Mouse (Mus musculus) natural killer cell, adult 2 months (primary cell): ENCODE data around the gene Dnajb14.
"Not testable (repeated sequence)": the region's sequence is repeated elsewhere in the genome, so short reads cannot be mapped to it uniquely, and the experiment has no call there.

Experiments
- DNase-seq, 2 experiments: peaks; one replicate each; pipeline ENCODE4 v3.0.0; 2022; ENCODE audit warnings: low spot score in 2 of 2

Gene Dnajb14

DNA sequence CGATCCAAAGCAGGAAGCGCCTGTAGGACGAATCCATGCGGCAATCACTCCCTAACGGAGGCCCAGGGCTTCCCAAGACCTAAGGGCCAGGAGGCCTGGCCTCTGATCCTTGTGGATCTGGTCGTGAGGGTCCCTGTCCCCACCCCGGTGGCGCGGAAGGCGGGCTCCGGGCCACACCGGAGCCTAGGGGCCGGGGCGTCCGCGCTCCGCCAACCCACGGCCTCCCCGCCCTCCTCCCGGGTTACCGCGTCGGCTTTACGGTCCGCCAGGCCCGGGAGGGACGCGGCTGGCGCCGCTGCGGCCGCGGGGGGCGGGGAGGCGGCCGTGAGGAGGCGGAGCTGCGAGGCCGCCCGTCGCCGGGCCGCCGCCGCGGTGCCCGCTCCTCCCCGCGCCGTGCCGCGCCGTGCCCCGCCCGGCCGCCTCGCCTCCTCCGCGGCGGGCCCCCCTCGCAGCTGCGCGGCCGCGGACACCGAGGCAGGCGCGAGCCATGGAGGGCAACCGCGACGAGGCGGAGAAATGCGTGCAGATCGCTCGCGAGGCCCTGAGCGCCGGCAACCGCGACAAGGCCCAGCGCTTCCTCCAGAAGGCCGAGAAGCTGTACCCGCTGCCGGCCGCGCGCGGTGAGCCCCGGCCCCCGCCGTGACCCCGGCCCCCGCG lies at the start of gene Dnajb14:
Gene Dnajb14 (plus strand): TSS at position 239 of the 657 bp plus-strand sequence.
- DNase-seq: peak; percentile 37 to 42

DNA sequence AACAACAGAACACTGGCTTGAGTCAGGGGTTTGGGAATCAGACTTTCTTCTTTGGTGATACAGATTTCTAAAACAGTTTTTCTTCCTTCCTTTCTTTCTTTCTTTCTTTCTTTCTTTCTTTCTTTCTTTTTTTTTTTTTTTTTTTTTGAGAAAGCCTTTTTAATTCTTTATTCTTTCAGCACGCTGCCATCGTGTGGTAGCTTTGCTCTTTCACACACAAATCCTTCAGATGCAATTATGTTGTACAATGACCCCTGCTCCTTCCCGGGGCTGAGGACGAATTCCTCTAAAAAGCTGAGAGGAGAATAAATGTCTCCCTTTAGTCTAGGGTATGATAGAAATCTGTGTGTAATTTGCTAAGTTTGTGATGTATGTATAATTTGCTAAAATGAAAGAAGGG lies 48.8 kb upstream of the Dnajb14 start:
- no peak for DNase-seq

DNA sequence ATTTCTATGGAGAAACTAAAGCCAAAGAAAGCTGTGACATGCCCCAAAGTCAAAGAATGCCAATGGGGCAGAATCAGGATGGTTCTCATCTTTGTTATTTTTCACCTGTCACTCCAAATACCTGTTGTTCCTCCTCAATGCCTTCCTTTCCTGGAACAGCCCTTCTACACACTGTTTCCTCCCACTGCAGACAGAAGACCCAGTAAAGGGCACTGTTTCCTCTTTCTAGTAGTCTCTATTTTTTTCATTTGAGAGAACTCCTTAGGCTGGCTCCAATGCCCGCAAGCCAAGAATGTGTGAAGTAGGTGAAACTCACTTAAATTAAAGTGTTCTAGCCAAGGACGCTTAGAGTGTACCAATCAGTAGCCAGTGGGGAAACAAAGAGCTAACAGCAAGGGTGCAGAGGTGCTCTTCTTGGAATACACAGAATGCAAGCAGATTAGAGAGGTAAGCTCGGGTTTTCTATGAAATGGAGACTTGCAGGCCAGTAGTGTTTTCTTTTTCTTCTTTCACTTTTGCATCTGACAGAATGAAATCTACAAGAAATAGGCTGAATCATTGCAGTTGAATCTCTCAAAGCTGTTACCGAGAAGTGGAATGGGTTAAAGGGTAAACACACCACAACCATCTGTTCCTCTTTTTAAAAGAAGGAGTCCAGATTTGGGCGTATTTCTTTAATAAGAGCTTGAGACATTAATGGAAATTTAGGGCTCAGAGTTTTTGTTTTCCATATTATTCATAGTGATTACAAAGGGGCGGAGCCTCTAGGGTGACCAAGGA lies 46.6 kb upstream of the Dnajb14 start:
- no peak for DNase-seq

DNA sequence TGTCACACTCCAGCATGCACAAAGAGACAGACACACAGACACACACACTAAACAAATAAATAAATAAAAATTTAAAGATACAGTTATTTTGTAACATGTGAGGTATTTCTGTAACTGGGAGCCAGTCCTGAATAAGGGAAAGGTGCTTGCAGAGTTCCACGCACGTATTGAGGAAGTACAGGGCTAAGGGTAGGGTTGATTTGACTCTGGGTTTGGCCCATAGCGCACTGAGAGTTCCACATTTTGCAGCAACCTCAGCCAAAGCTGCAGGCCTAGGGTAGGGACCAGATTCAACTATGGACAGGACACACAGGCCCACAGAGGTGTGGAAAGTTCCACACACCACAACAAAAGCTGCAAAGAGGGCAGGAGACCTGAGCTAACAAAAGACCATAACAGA lies 44.2 kb upstream of the Dnajb14 start:
- DNase-seq: no peak

DNA sequence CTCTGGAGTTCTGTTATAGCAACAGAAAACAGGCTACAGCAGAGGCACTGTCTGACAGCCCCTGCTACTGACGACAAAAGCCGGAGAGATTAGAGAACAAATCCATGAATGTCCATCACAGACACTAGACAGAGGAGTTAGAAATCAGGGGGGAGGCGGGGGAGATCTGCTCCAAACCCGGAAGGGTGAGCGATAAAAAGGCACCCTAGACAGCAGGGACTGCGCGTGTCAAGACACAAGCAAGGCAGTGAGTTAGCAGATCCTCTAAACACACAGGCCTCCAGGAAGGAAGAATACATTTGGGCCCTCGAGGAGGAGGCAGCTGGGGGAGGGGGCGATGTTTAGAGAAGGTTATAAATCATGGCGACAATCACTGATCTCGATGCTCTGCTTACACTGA lies 39.8 kb upstream of the Dnajb14 start:
- DNase-seq: no peak

DNA sequence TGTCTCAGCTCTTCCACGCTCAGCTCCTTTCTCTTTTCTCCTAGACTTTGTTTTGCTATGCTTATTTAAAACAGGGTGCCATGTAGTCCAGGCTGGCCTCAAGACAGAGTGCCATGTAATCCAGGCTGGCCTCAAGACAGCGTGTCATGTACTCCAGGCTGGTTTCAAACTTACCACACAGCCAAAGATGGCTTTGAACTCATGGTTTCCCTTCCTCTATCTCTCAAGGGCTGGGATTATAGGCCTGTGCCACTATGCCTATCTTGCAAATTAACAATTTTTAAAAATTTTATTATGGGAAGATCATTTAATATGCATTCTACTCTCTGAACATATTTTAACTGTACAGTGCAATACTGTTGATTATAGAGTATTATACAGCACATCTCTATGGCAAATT lies 36.3 kb upstream of the Dnajb14 start:
- no peak for DNase-seq

DNA sequence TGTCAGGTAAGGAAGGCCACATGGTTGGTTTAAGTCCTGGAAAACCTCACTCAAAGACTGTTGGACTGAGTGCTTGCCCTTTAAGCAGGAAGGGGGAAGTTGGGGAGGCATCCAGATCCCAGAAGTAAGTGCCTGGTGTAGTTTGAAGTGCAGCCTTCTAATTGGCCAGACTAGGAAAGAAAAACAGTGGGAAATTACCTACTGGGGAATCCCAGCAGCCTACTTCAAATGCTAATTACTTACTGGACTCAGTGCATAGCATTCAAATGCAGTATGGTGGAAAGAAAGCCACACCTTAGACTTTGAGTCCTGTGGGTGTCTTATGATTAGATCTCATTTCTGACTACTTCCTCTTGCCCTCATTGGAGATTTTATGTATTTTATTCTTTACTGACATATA lies 34.3 kb upstream of the Dnajb14 start:
- DNase-seq: peak; percentile 24 to 60

DNA sequence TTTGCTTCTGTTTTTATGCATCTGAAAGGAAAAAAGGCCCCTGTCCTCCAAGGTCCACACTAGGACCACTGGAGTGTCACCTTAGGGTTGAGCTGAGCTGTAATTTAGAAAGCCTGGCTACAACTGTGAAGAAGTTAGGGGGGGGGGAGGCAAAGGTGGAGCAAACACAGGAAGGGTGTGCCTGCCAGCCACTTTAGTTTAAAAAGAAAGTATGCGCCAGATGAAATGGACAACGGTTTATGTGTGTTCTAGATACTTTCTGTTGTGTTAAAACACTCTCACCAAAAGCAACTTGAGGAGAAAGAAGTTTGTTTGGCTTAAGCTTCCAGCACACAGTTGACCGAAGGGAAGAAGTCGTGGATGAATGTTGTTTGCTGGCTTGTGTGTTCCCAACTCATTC lies 33.8 kb upstream of the Dnajb14 start:
- DNase-seq: peak; percentile 17 to 53

DNA sequence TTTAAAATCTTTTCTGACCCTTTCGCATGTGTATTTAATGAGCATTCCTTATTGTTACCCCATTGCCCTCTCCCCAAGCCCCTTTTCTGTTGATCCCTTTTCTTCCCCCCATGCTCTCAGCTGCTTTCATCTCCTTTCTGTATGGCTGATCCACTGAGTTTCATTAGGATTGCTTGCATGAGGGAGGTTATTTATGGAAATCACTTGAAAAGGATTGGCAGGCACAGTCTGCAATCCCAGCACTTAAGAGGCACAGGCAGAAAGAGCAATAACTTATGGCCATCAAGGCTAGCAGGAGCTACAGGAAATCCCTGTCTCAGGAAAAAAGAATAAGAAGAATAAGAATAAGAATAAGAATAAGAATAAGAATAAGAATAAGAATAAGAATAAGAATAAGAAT lies 30.9 kb upstream of the Dnajb14 start:
- DNase-seq: no peak

DNA sequence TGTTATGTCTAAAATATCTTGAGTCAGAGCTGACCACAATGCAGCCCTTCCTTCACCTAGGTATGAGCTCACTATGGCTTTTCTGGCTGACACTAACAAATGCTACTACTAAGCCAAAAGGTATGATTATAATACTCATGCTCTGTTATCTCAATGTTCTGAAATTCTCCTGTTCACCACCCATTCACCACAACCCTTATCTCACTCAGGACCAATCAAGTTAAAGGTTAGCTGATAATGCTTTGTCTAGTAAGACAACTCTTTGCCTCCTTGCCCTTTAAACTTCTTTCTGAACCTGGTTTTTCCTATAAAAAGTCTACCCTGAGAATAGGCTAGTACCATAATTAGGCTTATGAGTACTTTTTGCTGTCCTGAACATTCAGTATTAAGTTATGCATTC lies 29.3 kb upstream of the Dnajb14 start:
- no peak for DNase-seq

DNA sequence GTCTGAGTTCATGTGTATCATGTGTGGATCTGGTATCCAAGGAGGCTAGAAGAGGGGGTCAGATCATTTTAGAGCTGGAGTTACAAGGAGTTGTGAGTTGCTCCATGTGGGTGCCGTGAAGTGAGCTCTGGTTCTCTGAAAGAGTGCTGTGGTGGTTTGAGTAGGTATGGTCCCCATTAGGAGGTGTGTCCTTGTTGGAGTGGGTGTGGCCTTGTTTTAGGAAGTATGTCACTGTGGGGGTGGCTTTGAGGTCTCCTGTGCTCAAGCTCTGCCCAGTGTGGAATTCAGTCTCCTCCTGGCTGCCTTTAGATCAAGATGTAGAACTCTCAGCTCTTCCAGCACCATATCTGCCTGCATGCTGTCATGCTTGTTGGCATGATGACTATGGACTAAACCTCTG lies 24.5 kb upstream of the Dnajb14 start:
- DNase-seq: no peak

DNA sequence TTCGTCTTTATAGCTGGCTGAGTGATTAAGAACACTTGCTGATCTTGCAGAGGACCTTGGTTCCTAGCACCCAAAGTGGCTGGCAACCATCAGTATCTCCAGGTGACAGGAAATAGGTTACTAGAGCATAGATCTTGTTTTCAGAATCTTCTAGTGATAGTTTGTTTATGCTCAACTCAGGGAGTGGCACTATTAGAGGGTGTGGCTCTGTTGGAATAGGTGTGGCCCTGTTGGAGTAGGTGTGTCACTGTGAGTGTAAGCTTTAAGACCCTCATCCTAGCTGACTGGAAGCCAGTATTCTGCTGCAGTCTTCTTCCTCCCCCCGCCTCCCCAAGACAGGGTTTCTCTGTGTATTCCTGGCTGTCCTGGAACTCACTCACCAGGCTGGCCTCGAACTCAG lies 23.2 kb upstream of the Dnajb14 start:
- DNase-seq: no peak

DNA sequence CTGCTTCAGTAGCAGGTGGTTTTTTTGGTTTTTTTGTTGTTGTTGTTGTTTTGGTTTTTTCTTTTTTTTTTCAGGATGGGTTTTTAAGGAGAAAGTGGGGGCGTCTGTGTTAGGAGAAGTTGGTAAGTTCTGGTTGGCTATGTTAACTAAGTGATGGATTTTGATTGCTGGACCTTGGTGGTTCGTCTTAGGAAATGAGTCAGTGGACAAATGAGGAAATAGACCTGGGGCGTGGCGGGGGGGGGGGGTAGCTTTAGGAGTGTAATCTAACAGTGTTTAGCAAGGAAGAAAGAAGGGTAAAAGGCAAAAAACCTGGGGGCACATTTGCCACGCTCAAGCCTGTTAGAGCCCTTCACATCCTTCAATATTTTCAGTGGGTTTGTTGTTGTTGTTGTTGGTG lies 20.9 kb upstream of the Dnajb14 start:
- DNase-seq: no peak

DNA sequence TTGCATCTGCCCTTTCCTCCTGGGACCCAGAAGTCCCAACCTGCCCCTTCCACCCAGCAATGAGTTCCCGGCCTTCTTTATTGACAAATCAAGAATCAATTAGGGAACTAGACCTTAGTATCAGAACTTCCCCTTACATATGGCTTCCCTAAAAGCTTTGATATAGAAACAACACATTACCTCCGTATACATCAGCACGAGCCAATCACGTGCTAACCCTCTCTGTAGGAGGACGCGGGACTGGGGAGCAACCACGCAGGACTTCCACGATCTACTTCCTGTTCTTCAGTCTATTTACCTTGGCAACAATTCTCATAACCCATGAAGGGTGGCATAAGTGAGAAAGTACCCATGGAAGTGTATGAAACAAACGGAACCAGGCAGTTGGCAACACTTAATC lies 19.1 kb upstream of the Dnajb14 start:
- DNase-seq: no peak

DNA sequence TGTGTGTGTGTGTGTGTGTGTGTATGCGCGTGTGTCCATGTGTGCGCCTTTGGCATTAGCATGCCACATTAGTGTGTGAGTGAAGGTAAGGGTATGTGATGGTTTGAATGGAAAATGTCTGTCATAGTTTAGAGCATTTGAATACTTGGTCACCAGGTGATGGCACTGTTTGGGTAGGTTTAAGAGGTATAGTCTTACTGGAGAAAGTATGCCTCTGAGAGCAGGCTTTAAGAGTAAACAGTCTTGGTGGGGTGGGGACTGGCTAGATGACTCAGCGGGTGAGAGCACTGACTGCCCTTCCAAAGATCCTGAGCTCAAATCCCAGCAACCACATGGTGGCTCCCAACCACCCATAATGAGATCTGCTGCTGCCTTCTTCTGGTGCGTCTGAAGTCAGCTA lies 17.8 kb upstream of the Dnajb14 start:
- no peak for DNase-seq

DNA sequence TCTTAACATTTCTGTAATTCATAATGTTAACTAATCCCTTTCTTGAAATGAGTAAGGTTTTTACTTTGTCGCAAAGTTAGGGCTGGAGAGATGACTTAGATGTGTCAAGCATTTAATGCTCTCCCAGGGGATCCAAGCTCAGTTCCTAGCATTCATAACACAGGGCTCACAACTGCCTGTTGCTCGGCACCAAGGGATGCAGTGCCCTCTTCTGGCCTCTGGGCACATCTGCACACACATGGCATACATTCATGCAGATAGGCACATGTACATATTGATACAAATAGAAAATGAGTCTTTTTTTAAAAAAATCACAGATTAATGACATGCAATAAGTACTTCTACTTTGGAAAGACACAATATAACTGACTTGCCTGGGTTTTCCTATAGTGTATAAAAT lies 16.3 kb upstream of the Dnajb14 start:
- DNase-seq: no peak

DNA sequence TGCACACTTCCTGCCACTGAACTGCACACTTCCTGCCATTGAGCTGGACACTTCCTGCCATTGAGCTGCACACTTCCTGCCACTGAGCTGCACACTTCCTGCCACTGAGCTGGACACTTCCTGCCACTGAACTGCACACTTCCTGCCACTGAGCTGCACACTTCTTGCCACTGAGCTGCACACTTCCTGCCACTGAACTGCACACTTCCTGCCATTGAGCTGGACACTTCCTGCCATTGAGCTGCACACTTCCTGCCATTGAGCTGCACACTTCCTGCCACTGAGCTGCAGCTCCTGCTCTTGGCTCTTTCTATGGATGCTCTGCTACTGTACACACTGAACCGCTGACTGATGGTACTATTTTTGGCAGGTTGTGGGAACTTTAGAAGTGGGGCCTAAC lies 14.5 kb upstream of the Dnajb14 start:
- not testable (repeated sequence) for DNase-seq

DNA sequence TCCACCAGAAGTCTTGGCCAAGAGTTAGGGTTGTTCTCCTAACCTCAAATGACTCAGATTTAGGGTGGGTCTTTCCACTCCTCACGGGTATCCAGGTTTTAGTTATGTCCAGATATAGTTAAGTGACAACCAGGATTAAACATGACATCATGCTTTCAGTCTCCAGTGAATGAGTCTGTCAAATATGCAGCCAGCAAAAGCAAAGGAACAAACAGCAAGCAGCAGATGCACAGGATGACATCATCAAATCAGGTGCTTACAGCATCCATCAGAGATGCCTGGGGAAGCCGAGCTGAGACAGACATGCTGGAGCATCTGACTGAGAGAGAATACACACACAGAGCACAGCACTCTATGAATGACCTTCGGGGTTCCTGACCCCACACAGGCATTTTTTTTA lies 12.1 kb upstream of the Dnajb14 start:
- DNase-seq: no peak

DNA sequence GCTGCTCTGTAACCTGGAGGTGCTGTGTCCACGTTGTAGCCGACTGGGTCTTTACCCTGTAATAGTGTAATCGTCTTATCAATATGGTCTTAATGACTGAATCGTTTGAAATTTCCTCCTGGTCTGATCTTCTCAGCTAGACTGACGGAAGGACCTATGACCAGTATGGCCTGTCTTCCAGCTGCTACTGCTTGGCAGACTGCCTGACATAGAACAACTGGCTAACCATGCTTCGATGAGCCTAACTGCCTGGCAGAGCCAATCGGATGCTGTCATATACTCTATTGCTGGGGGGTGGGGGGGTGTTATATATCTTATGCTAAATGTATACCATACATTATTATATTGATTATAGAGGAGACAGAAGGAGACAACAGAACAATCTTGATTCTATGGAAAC lies 11.4 kb upstream of the Dnajb14 start:
- DNase-seq: no peak

DNA sequence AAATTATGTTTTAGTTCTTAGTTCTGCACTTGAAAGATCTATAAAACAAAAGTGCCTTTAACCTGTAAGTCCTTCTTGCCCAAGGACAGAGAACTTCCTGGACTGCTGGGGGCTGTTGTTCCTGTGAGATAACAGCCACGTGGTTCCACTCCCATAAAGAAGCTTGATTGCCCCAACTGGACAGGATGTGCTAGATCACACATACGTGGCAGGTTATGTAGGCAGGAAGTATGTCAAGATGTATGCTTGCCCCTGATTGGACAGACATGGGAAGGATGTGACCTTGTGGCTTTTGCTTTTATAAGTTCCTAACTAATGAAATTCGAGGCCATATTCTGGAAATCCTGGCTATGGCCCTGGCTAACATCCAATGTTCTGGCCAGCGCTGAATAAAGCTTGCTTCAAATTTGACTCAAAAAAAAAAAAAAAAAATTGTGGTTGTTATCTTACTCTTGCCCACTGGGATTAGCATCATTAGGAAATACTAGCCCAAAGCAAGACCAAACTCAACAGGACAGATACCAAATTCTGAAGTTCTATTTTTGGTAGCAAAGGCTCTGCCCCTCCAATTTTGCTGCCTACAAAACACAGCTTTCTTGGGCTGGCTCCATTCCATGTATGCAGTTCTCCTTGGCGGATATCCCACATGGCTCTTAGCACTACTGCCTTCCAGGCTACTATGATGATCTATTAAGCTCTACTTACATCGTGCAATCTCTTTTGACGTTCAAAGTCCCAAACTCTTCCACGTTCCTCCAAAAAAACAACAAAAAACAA lies 6.9 kb upstream of the Dnajb14 start:
- peak; percentile 16 to 57 for DNase-seq

DNA sequence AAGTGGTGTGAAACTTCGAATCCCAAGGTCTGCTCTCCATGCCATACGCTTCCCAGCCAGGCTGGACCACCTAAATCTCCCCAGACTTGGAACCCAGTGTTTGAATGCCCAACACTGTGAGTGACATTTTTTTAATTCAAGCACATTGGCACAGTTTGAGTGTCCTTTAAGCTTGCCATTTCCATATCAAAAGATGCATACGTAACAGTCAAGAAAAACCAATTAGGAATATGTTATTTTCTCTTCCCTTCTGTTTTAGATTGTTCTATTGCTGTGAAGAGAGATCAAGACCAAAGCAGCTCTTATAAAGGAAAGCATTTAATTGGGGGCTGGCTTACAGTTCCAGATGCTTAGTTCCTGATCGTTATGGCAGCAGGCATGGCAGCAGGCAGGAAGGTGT lies 6.0 kb upstream of the Dnajb14 start:
- DNase-seq: no peak

DNA sequence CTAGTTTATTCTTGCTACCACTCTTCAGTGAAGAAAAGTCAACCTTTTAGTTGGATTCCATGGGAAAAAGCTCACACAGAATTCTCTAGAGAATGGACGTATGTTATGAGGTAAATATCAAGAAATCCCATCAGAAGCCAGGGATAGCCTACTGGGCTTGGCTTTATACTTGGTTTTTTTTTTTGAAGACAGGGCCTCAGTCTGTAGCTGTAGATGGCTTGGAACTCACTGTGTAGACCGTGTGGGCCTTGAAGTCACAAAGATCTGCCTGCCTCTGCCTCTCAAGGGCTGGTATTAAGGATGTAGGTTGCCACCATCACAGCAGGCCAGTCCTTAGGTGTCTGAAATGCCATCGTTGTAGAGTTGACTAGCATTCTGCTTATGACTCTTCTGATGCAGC lies 4.9 kb upstream of the Dnajb14 start:
- DNase-seq: no peak
